Mouse (Mus musculus) olfactory bulb, adult 2 months (tissue): ENCODE measurements around the gene Esyt2.

Experiments
- CTCF ChIP-seq: fragments of 200-500 bp; IDR thresholded peaks from 2 replicates; pipeline ENCODE4 v1.5.1; 2012; ENCODE audit warnings: low read depth, mild to moderate bottlenecking, low read length, moderate library complexity; ENCODE audit not compliant: insufficient read depth
- POLR2A ChIP-seq: fragments of 200-500 bp; IDR thresholded peaks from 2 replicates; pipeline ENCODE4 v1.6.1; 2012; ENCODE audit warnings: mild to moderate bottlenecking, low read depth, low read length, moderate library complexity; ENCODE audit not compliant: insufficient read depth

DNA sequence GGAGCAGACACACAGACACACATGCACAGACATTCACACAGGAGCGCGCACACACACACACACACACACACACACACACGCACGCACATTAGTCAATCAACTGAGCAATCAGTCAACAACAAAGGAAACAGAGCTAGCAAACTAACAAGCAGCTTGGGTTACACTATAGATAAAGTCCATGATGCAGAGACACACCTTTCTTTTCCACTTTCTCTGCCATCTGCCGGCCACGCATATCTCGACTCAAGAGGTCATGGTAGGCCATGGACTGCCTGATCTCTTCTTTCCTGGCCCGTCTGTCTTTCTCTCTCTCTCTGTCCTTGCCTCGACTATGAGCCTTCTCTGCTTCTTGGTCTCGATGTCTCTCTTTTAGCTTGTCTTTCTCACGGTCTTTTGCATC is 25.4 kb upstream of the Esyt2 start:
- TF ChIP-seq POLR2A (no peak), CTCF (no peak)
